ENCODE assay signal across 8 mouse cellular contexts in genomic region chr6:100800497-100800955, GRCm38 (mm10). TPM values are rescaled to one million over a fixed set of nuclear protein-coding genes. Genes with fewer than 3 reads are reported as not detected.
DNase-seq lines count a peak whose midpoint lies in the region; ATAC-seq lines count a peak whose summit lies in the region.

No protein-coding gene starts in this region.

- WGBS in kidney, embryonic 14.5 days: 32% methylated on average over 10 of the region's 10 CpGs
- 80% methylated on average over 10 of the region's 10 CpGs for WGBS in forebrain, embryonic 12.5 days

- no peak for ATAC-seq in kidney, embryonic 14.5 days (ENCODE audit: low FRiP score, low TSS enrichment)
- ATAC-seq in activated CD4-positive, CD25-positive, alpha-beta regulatory T cell, adult 4 months: peak; percentile 70
- no peak for ATAC-seq in forebrain, embryonic 12.5 days (ENCODE audit: low FRiP score)

- no peaks in the 10 kb centered on the region for H3K9me3 ChIP-seq in kidney, embryonic 14.5 days (ENCODE audit: control insufficient read depth, low read length)
- no peaks in the 10 kb centered on the region for H3K9me3 ChIP-seq in forebrain, embryonic 12.5 days

- H3K9ac ChIP-seq in kidney, embryonic 14.5 days (ENCODE audit: low read depth, low read length): no peak overlapping the region
- no peak overlapping the region for H3K9ac ChIP-seq in forebrain, embryonic 12.5 days

- H3K27ac ChIP-seq in kidney, embryonic 14.5 days (ENCODE audit: low read depth, low read length): no peak overlapping the region
- no peak overlapping the region for H3K27ac ChIP-seq in forebrain, embryonic 12.5 days

- no peak overlapping the region for H3K4me2 ChIP-seq in kidney, embryonic 14.5 days (replicated peaks; ENCODE audit: low read depth, low read length)
- no peak overlapping the region for H3K4me2 ChIP-seq in forebrain, embryonic 12.5 days

- H3K4me1 ChIP-seq in kidney, embryonic 14.5 days (ENCODE audit: control insufficient read depth, insufficient read depth, low read length): 0 out of 2 replicates have a peak, but pooled peaks cover 2% of the 10 kb centered on the region
- no peaks in the 10 kb centered on the region for H3K4me1 ChIP-seq in forebrain, embryonic 12.5 days

- no peaks in the 10 kb centered on the region for H3K27me3 ChIP-seq in kidney, embryonic 14.5 days (ENCODE audit: control insufficient read depth, insufficient read depth, low read length)
- H3K27me3 ChIP-seq in forebrain, embryonic 12.5 days: no peaks in the 10 kb centered on the region

- no peak overlapping the region for H3K4me3 ChIP-seq in kidney, embryonic 14.5 days (ENCODE audit: low read length)
- H3K4me3 ChIP-seq in forebrain, embryonic 12.5 days (replicated peaks): no peak overlapping the region

- peak; percentile 18 for DNase-seq in kidney, adult 18-20 months
- DNase-seq in frontal cortex, adult 2 months (ENCODE audit: extremely low spot score in 1 of 2, low spot score in 1 of 2): peak; percentile 49 to 72
- peak; percentile 47 for DNase-seq in kidney, postnatal 10 days
- peak; percentile 54 for DNase-seq in lung, postnatal 10 days
- DNase-seq in telencephalon, adult 2 months (ENCODE audit: low read depth, low spot score): peak; percentile 46

- no peaks in the 10 kb centered on the region for H3K36me3 ChIP-seq in kidney, embryonic 14.5 days (ENCODE audit: control insufficient read depth, insufficient read depth, low read length)
- H3K36me3 ChIP-seq in forebrain, embryonic 12.5 days (replicated peaks): no peaks in the 10 kb centered on the region

RNA-seq across cellular contexts. Expression of gene Ppp4r2, which starts 32.9 kb away (rescaled TPM):
- polyA plus RNA-seq in kidney, embryonic 14.5 days (2014; fragmentation: Nextera tagmentation; extraction: Ambion mirVana): 33.1 and 42.1 TPM in 2 replicates
- polyA plus RNA-seq in activated CD4-positive, CD25-positive, alpha-beta regulatory T cell, adult 4 months (2017; shearing (Covaris generic)): 10 to 100 TPM; 25.0 to 27.7 TPM
- polyA plus RNA-seq in frontal cortex, adult 2 months (2012; rRNA removed): 39.0 and 41.9 TPM in 2 replicates
- polyA plus RNA-seq in forebrain, embryonic 12.5 days (2016; fragmentation: Nextera tagmentation; extraction: Ambion mirVana): 31.7 and 32.3 TPM in 2 replicates
